Mouse (Mus musculus) neural tube, embryonic 15.5 days (tissue): ENCODE measurements around the gene Hipk2. TPM values are rescaled to one million over a fixed set of nuclear protein-coding genes. Genes with fewer than 3 reads are reported as not detected.

Source experiments
- ATAC-seq: fragments of 200-750 bp; cut with Nextera tagmentation; 2 replicates; pipeline ENCODE4 v1.8.0; 2017; ENCODE audit warnings: mild to moderate bottlenecking, moderate TSS enrichment, moderate library complexity; ENCODE audit not compliant: low FRiP score
- H3K27ac ChIP-seq: fragments of 300-500 bp; sonication (generic); replicated peaks from 2 replicates; pipeline ENCODE4 v1.5.1; 2015; ENCODE audit warnings: mild to moderate bottlenecking, inconsistent platforms
- H3K27me3 ChIP-seq: fragments of 300-500 bp; sonication (generic); replicated peaks from 2 replicates; pipeline ENCODE4 v1.6.1; 2015; ENCODE audit warnings: inconsistent platforms
- H3K36me3 ChIP-seq: fragments of 300-500 bp; sonication (generic); 2 replicates; pipeline ENCODE4 v1.6.1; 2015; ENCODE audit warnings: inconsistent platforms
- H3K4me1 ChIP-seq: fragments of 300-500 bp; sonication (generic); 2 replicates; pipeline ENCODE4 v1.6.1; 2015; ENCODE audit warnings: inconsistent platforms
- H3K4me2 ChIP-seq: fragments of 300-500 bp; sonication (generic); 2 replicates; pipeline ENCODE4 v1.6.1; 2015; ENCODE audit warnings: inconsistent platforms, mild to moderate bottlenecking, moderate library complexity
- H3K4me3 ChIP-seq: fragments of 300-500 bp; sonication (generic); replicated peaks from 2 replicates; pipeline ENCODE4 v1.5.1; 2015; ENCODE audit warnings: mild to moderate bottlenecking, inconsistent platforms
- H3K9ac ChIP-seq: fragments of 300-500 bp; sonication (generic); replicated peaks from 2 replicates; pipeline ENCODE4 v1.6.1; 2015; ENCODE audit warnings: mild to moderate bottlenecking, inconsistent platforms
- H3K9me3 ChIP-seq: fragments of 300-500 bp; sonication (generic); replicated peaks from 2 replicates; pipeline ENCODE4 v1.6.1; 2016; ENCODE audit warnings: inconsistent platforms
- WGBS: fragments of 180-500 bp; shearing (Covaris S2); methylation state at CpG from one replicate; pipeline ENCODE4 v1.1.7; 2015; ENCODE audit warnings: mixed read lengths; 5-methylcytosine and 5-hydroxymethylcytosine counted together
- polyA plus RNA-seq: library from polyadenylated mRNA; unstranded; fragments of >200 nt; fragmentation: Nextera tagmentation; extraction: Ambion mirVana; gene quantifications from 2 replicates; pipeline ENCODE4 v1.2.1, GENCODE M21; 2015

The Hipk2 gene
- polyA plus RNA-seq, 1 experiment from 2014 or later = 32.9 TPM

DNA sequence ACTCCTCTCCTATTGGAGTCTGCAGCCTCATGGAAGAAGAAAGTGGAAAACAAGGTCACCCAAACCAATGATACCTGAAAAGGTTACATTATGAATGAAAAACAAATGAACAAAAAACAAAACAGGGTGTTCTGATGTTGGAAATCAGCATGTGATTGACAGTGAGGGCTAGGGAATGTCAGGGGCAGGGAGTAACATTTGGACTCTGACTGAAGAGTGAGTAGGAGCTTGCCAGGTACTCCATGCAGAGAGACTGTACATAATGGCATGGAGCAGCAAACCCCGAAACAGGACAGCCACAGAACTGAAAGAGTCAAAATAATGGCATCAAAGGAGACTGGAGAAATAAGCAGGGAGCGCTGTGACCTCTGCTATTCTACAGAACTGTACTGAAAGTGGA is 15.7 kb downstream of the Hipk2 start:
- H3K4me3 ChIP-seq = no peak overlapping the region
- no peak for ATAC-seq
- WGBS = 87% methylated on average over 2 of the region's 2 CpGs

DNA sequence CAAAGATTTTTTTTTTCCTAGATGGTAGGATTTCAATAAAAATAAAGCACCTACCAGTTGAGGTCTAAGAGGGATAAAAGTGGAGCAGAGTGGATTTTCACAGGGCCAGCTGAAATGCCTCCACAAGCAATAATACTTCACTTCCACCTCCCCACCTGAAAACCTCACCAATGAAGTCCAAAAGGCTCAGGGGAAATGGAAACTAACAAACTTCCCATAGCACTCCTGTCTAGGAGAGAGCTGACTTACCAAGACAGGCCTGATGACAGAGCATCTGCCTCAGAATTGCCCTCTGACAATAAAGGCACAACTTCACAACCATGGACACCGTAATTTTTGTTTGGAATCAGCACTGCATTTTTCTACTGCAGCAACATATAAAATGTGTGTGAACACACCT is 16.1 kb downstream of the Hipk2 start:
- no peak overlapping the region for H3K27ac ChIP-seq
- peaks cover 44% of the 10 kb centered on the region for H3K4me1 ChIP-seq
- H3K4me2 ChIP-seq = no peak overlapping the region
- H3K4me3 ChIP-seq = no peak overlapping the region
- no peaks in the 10 kb centered on the region for H3K27me3 ChIP-seq
- H3K36me3 ChIP-seq = no peaks in the 10 kb centered on the region
- no peak overlapping the region for H3K9ac ChIP-seq
- WGBS = 90% methylated on average over 1 of the region's 1 CpGs
- no peak for ATAC-seq
- no peaks in the 10 kb centered on the region for H3K9me3 ChIP-seq

More for the DNA sequence above, 15.7 kb downstream of the Hipk2 start:
- Histone ChIP-seq H3K36me3 (no peaks in the 10 kb centered on the region), H3K4me1 (peaks cover 45% of the 10 kb centered on the region), H3K9ac (no peak overlapping the region), H3K9me3 (no peaks in the 10 kb centered on the region), H3K27ac (no peak overlapping the region), H3K4me2 (no peak overlapping the region), H3K27me3 (no peaks in the 10 kb centered on the region)

DNA sequence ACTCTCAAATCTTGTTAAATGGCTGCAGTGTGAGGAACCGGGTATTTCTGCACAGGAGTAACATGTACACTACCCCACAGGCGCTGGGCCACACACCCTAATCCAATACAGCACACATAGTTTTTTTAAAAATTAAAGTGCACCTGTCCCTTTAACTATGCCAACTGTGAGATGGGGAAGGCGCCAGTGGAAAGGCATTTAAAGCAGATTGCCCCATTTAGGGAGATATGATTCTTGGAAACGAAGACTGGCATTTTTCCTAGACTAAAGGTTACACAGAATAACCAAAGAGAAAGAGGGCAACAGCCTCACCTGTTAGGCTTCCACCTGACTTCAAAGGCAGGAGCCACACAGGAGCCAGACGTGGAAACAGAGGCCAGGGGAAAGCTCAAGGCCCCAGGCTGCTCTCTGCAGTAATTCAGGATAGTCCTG is 22.4 kb downstream of the Hipk2 start:
- Histone ChIP-seq H3K4me1 (peaks cover 58% of the 10 kb centered on the region), H3K9me3 (no peaks in the 10 kb centered on the region), H3K27ac (no peak overlapping the region), H3K36me3 (no peaks in the 10 kb centered on the region), H3K9ac (no peak overlapping the region), H3K27me3 (no peaks in the 10 kb centered on the region), H3K4me2 (no peak overlapping the region), H3K4me3 (no peak overlapping the region)
- WGBS = 65% methylated on average over 5 of the region's 5 CpGs
- no peak for ATAC-seq

DNA sequence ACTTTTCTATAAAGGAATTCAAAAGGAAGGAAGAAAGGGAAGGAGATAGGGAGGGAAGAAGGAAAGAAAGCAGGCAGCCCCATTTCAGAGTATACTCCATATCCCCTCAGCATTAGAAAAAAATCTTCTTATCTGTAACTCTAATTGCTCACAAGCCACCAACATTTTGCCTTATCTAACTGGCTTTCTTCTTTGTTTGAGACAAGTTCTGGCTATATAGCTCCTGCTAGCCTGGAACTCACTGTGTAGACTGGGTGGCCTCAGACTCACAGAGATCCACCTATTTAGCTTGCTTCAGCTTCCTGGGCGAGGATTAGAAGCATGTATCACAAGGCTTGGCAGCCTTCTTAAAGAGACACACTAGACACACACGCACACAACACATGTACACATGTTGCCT is 24.2 kb downstream of the Hipk2 start:
- H3K36me3 ChIP-seq = no peaks in the 10 kb centered on the region
- no peak overlapping the region for H3K4me3 ChIP-seq
- H3K9ac ChIP-seq = no peak overlapping the region
- 84% methylated on average over 2 of the region's 2 CpGs for WGBS
- no peak overlapping the region for H3K4me2 ChIP-seq
- no peak overlapping the region for H3K27ac ChIP-seq
- H3K4me1 ChIP-seq = peaks cover 67% of the 10 kb centered on the region
- ATAC-seq = no peak
- no peaks in the 10 kb centered on the region for H3K9me3 ChIP-seq
- no peaks in the 10 kb centered on the region for H3K27me3 ChIP-seq

DNA sequence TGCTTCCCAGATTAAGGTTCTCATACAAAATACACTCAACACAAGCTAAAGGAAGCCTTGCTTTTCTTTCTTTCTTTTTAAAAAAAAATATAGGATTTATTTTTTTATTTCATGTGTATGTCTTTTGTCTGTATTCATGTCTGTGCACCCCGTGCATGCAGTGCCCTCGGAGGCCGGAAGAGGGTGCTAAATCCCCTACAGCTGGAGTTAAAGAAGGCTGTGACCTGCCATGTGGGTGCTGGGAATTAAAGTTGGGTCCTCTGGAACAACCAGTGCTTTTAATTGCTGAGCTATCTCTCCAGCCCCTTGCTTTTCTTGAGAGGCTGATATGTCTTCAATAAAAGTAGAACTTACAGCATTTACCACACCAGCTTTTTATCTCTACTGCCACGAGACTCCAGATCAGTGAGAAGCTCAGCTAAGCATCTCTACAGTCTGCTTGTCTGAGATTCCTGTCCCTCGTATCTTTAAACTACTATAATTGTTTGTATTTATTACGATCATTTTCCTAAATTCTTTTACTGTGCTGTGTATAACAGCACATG is 25.2 kb downstream of the Hipk2 start:
- Histone ChIP-seq H3K9ac (no peak overlapping the region), H3K36me3 (no peaks in the 10 kb centered on the region), H3K9me3 (no peaks in the 10 kb centered on the region), H3K4me3 (no peak overlapping the region), H3K27me3 (no peaks in the 10 kb centered on the region), H3K4me2 (no peak overlapping the region), H3K27ac (no peak overlapping the region), H3K4me1 (peaks cover 73% of the 10 kb centered on the region)
- 91% methylated on average over 6 of the region's 6 CpGs for WGBS
- ATAC-seq = no peak

DNA sequence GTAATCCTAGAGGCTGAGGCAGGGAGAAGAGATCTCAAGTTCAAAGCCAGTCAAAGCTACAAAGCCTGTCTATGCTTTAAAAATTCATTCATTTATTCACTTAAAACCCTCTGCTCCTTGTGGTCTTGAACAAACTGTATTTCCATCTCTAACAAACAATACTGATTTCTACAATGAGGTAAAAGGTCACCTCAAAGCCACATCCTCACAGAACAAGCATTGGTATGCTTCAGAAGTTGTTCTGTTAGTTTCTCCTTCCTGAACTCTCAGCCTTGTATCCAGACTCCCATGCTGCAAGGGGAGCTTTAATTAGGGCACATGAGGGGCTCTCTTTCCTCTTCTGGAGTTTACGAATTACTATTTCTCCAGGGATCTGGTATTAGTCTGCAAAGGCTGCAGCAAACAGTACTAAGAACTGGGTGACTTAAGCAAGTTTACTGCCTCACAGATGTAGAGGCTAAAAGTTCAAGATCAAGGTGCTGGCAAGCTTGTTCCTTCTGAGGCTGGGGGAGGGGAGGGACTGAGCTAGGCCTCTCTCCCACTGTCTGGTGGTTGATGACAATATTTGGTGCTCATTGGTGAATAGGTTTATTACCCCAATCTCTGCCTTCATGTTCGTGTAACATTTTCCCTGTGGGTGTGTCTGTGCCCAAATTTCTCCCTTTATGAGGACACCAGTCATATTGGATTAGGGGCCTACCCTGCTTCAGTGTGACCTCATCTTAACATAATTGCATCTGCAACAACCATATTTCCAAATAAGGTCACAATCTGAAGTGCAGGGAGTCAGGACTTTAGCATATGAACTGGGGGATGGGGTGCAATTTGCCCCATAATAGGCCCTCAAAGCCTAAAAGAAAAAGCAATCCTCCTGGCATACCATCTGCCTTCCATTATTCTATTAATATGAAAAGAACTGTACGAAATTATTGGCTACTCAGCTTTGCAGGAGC is 27.7 kb downstream of the Hipk2 start:
- Histone ChIP-seq H3K27ac (no peak overlapping the region), H3K9me3 (no peaks in the 10 kb centered on the region), H3K4me2 (no peak overlapping the region), H3K4me3 (no peak overlapping the region), H3K27me3 (no peaks in the 10 kb centered on the region), H3K36me3 (no peaks in the 10 kb centered on the region), H3K4me1 (peaks cover 61% of the 10 kb centered on the region), H3K9ac (no peak overlapping the region)
- WGBS = 39% methylated on average over 3 of the region's 3 CpGs
- no peak for ATAC-seq

DNA sequence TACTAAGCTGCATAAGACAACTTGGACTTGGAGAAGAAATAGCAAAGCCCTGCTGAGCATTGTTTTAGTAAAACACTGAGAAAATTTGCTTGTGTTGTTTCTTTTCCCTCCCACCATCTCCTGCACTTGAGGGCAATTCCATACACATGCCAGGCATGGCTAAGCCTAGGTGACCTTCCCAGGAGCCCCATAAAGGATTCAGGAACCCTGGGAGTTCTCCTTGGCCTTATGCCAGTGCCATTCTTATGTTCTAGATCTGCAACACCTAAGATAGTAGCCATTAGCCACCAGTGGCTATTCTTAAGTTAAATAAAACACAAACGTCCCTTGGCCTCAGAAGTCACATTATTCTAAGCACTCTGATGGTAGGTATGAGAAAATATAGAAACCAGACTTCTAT is 28.5 kb downstream of the Hipk2 start:
- H3K27me3 ChIP-seq = no peaks in the 10 kb centered on the region
- H3K4me3 ChIP-seq = no peak overlapping the region
- no peak for ATAC-seq
- H3K4me2 ChIP-seq = no peak overlapping the region
- H3K9me3 ChIP-seq = no peaks in the 10 kb centered on the region
- 48% methylated on average over 1 of the region's 1 CpGs for WGBS
- H3K4me1 ChIP-seq = peaks cover 55% of the 10 kb centered on the region
- H3K36me3 ChIP-seq = no peaks in the 10 kb centered on the region
- H3K9ac ChIP-seq = no peak overlapping the region
- H3K27ac ChIP-seq = 0 out of 2 replicates have a peak overlapping the region, but pooled peaks have one; percentile 41

DNA sequence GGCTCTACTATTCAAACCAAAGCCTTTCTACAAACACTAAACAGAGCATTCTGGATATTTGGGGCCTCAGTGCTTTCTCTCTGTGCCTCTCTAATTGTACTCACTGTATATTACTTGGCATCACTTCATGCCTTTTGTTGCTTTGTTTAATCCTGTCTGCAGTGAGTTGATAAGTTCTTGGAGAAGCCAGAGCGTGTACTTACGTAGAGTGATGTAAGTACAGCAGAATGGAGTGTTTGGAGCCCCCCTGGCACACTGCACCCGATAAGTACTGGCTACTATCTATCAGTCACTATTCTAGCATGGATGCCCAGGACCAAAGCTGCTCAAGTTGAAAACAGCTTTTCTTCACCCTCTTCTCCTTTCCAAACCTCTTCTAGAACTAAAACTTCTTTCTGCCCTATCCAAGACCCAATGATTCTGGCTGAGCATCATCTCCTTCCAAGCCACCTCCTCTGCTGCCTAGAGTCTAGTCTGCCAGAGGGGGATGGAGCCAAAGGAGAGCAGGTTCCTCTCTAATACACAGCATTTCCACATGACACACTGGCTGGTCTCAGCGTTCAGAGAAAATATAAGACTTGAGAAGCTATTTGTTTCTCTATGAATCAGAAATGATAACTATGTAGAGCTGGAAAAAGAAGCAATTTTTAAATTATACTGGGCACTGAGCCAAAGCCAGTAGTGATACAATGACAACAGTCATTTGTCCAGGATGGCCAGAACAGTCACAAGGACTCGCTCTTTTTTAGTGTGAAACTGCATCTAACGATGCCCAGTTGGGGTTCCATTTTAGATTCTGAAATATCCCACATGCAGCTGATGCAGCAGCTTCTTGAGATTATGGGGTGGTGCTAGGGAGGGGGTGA is 29.4 kb downstream of the Hipk2 start:
- Histone ChIP-seq H3K9ac (no peak overlapping the region), H3K4me3 (no peak overlapping the region), H3K36me3 (no peaks in the 10 kb centered on the region), H3K9me3 (no peaks in the 10 kb centered on the region), H3K27ac (0 out of 2 replicates have a peak overlapping the region, but pooled peaks have one; percentile 3), H3K4me1 (peaks cover 55% of the 10 kb centered on the region), H3K27me3 (no peaks in the 10 kb centered on the region), H3K4me2 (no peak overlapping the region)
- 60% methylated on average over 6 of the region's 6 CpGs for WGBS
- no peak for ATAC-seq

DNA sequence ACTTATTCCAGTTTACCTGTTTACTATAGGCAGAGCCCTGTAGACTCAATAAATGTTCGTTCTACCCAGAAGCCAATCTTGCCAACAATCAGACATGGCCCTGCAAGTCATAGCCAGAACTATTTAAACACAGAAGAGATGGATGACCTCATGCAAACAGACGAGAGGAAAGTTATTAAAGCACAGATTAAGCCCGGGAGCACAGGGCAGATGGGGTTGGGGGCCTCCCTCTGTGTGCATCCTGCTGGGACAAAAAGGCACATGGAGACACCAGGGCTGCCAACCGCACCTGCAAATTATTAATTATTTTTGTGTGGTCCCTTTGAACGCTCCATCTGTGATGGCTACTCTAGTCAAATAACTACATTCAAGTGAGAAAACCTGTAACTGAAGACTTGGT is 30.1 kb downstream of the Hipk2 start:
- Histone ChIP-seq H3K27ac (no peak overlapping the region), H3K4me3 (no peak overlapping the region), H3K9me3 (no peaks in the 10 kb centered on the region), H3K27me3 (no peaks in the 10 kb centered on the region), H3K36me3 (no peaks in the 10 kb centered on the region), H3K9ac (no peak overlapping the region), H3K4me1 (peaks cover 62% of the 10 kb centered on the region), H3K4me2 (no peak overlapping the region)
- no peak for ATAC-seq
- 50% methylated on average over 5 of the region's 5 CpGs for WGBS

DNA sequence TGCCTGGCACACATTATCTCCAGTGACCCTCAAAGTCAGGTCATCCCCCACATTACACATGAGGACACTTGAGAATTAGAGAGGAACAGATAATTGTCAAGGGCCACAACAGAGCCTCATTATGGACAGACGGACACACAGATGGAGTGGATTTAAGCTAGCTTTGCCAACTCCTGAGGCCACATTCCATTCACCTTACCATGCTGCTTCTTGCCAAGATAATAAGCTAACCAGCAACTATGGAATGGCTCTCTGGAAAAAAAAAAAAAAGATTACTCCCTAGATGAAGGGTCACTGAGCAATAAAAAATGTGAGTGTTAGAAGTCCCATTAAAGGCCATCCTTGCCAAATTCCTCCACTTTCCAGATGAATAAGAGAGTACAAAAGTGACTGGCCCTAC is 30.8 kb downstream of the Hipk2 start:
- WGBS = 50% methylated on average over 1 of the region's 1 CpGs
- Histone ChIP-seq H3K27ac (no peak overlapping the region), H3K4me2 (no peak overlapping the region), H3K9ac (no peak overlapping the region), H3K4me1 (peaks cover 70% of the 10 kb centered on the region), H3K4me3 (no peak overlapping the region), H3K36me3 (no peaks in the 10 kb centered on the region), H3K9me3 (no peaks in the 10 kb centered on the region), H3K27me3 (no peaks in the 10 kb centered on the region)
- no peak for ATAC-seq

DNA sequence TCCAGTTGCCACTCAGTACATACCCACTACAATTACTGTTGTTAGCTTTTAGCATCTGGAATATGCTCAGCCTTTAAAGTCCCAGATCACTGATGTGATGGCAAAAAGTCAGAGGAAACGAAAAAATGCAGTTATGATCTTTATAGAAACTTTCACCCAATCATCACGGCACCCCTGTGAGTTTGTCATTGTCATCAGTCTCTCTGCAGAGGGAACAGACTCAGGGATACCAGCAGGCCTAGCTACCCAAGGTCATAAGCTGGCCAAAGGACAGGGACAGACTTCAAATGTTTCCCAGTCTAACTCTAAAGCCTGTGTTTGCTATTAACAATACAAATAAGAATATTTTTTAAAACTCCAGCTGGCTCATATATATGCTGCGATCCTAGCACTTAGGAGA is 34.4 kb downstream of the Hipk2 start:
- 85% methylated on average over 3 of the region's 3 CpGs for WGBS
- H3K4me1 ChIP-seq = peaks cover 38% of the 10 kb centered on the region

More for the DNA sequence above, 34.4 kb downstream of the Hipk2 start:
- Histone ChIP-seq H3K27ac (0 out of 2 replicates have a peak overlapping the region, but pooled peaks have one; percentile 33), H3K9me3 (no peaks in the 10 kb centered on the region), H3K27me3 (no peaks in the 10 kb centered on the region), H3K4me2 (no peak overlapping the region), H3K4me3 (no peak overlapping the region), H3K36me3 (no peaks in the 10 kb centered on the region), H3K9ac (no peak overlapping the region)
- no peak for ATAC-seq
